Mouse (Mus musculus) bone marrow, adult 2 months (tissue): ENCODE measurements at regions not wholly inside any gene's neighbourhood (a gene's known extent, or its start where the extent isn't known, plus 50 kb on each side); places are given as distances from the start of the nearest gene placed in this dataset.

Experiments
- H3K27ac ChIP-seq: fragments of 200-500 bp; 2 replicates; pipeline ENCODE4 v1.5.1; 2012; ENCODE audit warnings: low read depth, mild to moderate bottlenecking, control low read depth, inconsistent platforms, low read length; ENCODE audit not compliant: control insufficient read depth, poor library complexity, insufficient read depth
- H3K4me1 ChIP-seq: fragments of 200-500 bp; 2 replicates; pipeline ENCODE4 v1.6.1; 2011; ENCODE audit warnings: low read length; ENCODE audit not compliant: control insufficient read depth, insufficient read depth
- H3K4me3 ChIP-seq: fragments of 200-500 bp; replicated peaks from 2 replicates; pipeline ENCODE3; 2011; ENCODE audit warnings: mild to moderate bottlenecking, low read depth, low read length, control low read depth; ENCODE audit not compliant: control insufficient read depth
- CTCF ChIP-seq: fragments of 200-500 bp; IDR thresholded peaks from 2 replicates; pipeline ENCODE4 v1.5.1; 2011; ENCODE audit warnings: low read length, control low read depth; ENCODE audit not compliant: control insufficient read depth, insufficient read depth
- POLR2A ChIP-seq: fragments of 200-500 bp; IDR thresholded peaks from 2 replicates; pipeline ENCODE4 v1.6.1; 2011; ENCODE audit warnings: low read depth, mild to moderate bottlenecking, control low read depth, low read length, borderline replicate concordance; ENCODE audit not compliant: control insufficient read depth
- WGBS: fragments of 180-500 bp; shearing (Covaris S2); methylation state at CpG from one replicate; pipeline ENCODE4 v1.1.7; 2018; 5-methylcytosine and 5-hydroxymethylcytosine counted together

GRCm38 (mm10) chr9:112983353-112983752 is 724.7 kb downstream of the Pdcd6ip start:
- TF ChIP-seq POLR2A (no peak), CTCF (no peak)
- no peak overlapping the region for H3K4me3 ChIP-seq
- H3K4me1 ChIP-seq, result no peaks in the 10 kb centered on the region
- WGBS, result 75% methylated on average over 6 of the region's 6 CpGs
- no peak overlapping the region for H3K27ac ChIP-seq

- H3K4me3 ChIP-seq, result no peak overlapping the region
- 66% methylated on average over 1 of the region's 1 CpGs for WGBS
These were observed 715.8 kb upstream of the Arpp21 start for GRCm38 (mm10) chr9:112951567-112951966.

GRCm38 (mm10) chr9:112950056-112950455 is 714.3 kb upstream of the Arpp21 start:
- Histone ChIP-seq H3K4me1 (no peaks in the 10 kb centered on the region), H3K27ac (no peak overlapping the region)
- 60% methylated on average over 2 of the region's 2 CpGs for WGBS

More at GRCm38 (mm10) chr9:112951567-112951966, 715.8 kb upstream of the Arpp21 start:
- H3K27ac ChIP-seq, result no peak overlapping the region
- H3K4me1 ChIP-seq, result no peaks in the 10 kb centered on the region
- no peak for TF ChIP-seq POLR2A
- TF ChIP-seq CTCF, result no peak

GRCm38 (mm10) chr9:112938781-112939180 is 703.0 kb upstream of the Arpp21 start:
- TF ChIP-seq CTCF (no peak), POLR2A (no peak)
- H3K4me1 ChIP-seq, result no peaks in the 10 kb centered on the region

More at GRCm38 (mm10) chr9:112950056-112950455, 714.3 kb upstream of the Arpp21 start:
- H3K4me3 ChIP-seq, result no peak overlapping the region
- TF ChIP-seq CTCF (no peak), POLR2A (no peak)

GRCm38 (mm10) chr9:112909311-112910101 is 673.8 kb upstream of the Arpp21 start:
- H3K27ac ChIP-seq, result no peak overlapping the region
- H3K4me3 ChIP-seq, result no peak overlapping the region
- 69% methylated on average over 6 of the region's 6 CpGs for whole genome bisulfite sequencing
- TF ChIP-seq POLR2A (no peak), CTCF (no peak)
- H3K4me1 ChIP-seq, result no peaks in the 10 kb centered on the region

More at GRCm38 (mm10) chr9:112938781-112939180, 703.0 kb upstream of the Arpp21 start:
- Histone ChIP-seq H3K4me3 (no peak overlapping the region), H3K27ac (no peak overlapping the region)

- H3K27ac ChIP-seq, result no peak overlapping the region
- TF ChIP-seq CTCF (no peak), POLR2A (no peak)
- no peak overlapping the region for H3K4me3 ChIP-seq
- 78% methylated on average over 6 of the region's 6 CpGs for WGBS
- H3K4me1 ChIP-seq, result no peaks in the 10 kb centered on the region
These were observed 670.2 kb upstream of the Arpp21 start for GRCm38 (mm10) chr9:112905955-112906354.

GRCm38 (mm10) chr9:112864921-112865320 is 629.2 kb upstream of the Arpp21 start:
- WGBS, result 20% methylated on average over 1 of the region's 1 CpGs
- Histone ChIP-seq H3K4me3 (no peak overlapping the region), H3K27ac (no peak overlapping the region), H3K4me1 (no peaks in the 10 kb centered on the region)
- TF ChIP-seq POLR2A (no peak), CTCF (no peak)

GRCm38 (mm10) chr9:112861136-112861535 is 625.4 kb upstream of the Arpp21 start:
- Histone ChIP-seq H3K4me1 (no peaks in the 10 kb centered on the region), H3K27ac (no peak overlapping the region), H3K4me3 (no peak overlapping the region)
- TF ChIP-seq CTCF (no peak), POLR2A (no peak)
- 59% methylated on average over 8 of the region's 8 CpGs for WGBS

- 76% methylated on average over 3 of the region's 3 CpGs for whole genome bisulfite sequencing
- Histone ChIP-seq H3K4me3 (no peak overlapping the region), H3K4me1 (no peaks in the 10 kb centered on the region), H3K27ac (no peak overlapping the region)
- no peak for TF ChIP-seq CTCF
- no peak for TF ChIP-seq POLR2A
These were observed 624.7 kb upstream of the Arpp21 start for GRCm38 (mm10) chr9:112860307-112860893.
